Mouse (Mus musculus) left cerebral cortex, adult 18-20 months (tissue): ENCODE data around the gene Fat2. TPM values are rescaled to one million over a fixed set of nuclear protein-coding genes. Genes with fewer than 3 reads are reported as not detected.

Experiments used
- DNase-seq, 2 experiments: peaks; one replicate each; pipeline ENCODE4 v3.0.0; 2021 to 2022; ENCODE audit warnings: low spot score in 2 of 2, mixed read lengths in 1 of 2
- long read RNA-seq, 2 experiments: library from polyadenylated mRNA; stranded (forward); transcript quantifications; one replicate each; pipeline ENCODE4 v2.0.0; 2021
- total RNA-seq, 2 experiments: library from RNA; stranded (reverse); gene quantifications; 2 replicates each; pipeline ENCODE4 v1.2.3; 2021

Gene Fat2
- under 1 TPM; 0.26 to 0.28 TPM for total RNA-seq
- long read RNA-seq, experiment 1, result 0 reads
- long read RNA-seq, experiment 2, partial matches to known transcripts, result 0 of 1 reads
- long read RNA-seq, experiment 2, other reads (novel, unspliced or antisense), result 1 of 1 reads

DNA sequence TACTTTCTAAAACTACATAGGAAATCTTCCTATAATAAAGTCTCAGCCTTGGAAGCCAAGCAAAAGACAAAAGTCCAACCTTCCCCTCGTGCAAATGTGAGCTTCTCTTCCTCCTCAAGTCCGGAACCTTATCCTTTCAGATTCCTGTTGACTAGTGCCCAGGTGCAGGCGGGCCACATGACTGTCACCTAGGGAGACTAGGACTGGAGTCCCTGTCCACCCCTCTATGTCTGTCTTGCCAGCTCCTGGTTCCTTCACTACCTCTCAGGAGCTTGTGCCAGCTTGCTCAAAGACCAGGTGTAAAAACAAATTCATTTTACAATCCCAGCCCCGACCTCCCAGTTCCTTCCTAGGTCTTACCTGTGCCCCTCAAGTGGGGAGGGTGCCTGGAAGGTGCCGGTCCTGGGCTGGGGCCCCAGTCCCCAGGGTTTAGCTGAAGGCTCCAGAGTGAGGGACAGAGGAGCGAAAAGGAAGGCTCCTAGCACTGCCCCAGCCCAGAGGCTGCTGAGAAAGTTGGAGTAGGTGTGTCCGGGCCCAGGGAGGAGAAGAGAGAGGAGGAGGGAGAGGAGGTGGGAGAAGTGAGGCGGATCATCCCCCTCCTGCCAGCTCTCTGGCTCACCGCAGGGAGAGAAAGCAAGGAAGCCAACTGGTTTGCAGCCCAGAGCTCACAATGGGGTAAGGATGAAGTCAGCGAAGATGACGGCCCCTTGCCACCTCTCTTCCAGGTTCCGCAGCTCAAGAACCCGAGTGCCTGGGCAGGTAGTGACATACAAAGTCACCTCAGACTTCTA is at the start of gene Fat2:
Gene Fat2 (minus strand): TSS at position 464 of the 791 bp plus-strand sequence.
- DNase-seq, result peak in 1 of 2 experiments; percentile 2

DNA sequence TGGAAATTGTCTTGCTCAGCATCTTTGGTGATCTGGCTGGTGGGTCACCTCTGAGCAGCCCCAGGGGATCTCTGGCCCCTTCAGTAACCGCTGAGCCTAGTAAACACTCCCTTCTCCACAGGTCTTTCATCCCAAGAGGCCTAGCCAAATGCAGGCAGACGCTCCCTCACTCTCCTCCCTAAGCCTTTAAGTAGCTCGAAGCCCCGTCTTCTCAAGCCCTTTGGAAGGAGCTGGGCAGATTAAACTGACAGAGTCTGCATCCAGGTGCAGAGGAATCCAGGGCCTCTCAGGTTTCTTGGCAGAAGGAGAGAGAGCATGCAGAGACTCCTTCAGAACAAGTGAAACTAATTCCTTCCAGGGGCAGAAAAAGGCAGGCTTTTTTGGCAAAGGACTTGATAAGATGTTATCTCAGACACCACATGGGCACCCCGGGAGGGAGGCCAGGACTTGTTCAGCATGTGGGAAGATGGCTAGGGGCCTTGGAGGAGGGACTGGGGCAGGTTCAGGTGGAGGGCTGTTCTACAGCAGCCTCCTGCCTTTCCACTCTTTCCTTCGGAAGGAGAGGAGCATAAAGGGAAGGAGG is 47.2 kb upstream of the Fat2 start:
- no peak for DNase-seq

DNA sequence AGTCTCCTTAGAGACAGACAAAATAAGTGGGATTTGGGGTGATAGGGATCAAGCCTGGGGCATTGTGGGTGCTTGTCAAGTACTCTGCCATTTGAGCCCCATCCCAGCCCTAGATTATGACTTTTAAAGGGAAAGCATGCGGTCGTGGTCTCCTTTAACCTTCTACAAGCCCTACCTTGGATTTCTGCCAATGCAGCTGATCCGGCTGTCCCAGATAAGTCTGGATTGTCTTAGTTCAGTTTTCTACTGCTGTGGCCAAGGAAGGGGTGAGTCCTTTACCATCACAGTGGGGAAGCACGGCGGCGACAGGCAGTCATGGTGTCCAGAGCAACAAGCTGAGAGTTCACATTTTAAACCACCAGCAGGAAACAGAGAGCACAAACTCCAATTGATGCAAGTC is 44.5 kb upstream of the Fat2 start:
- DNase-seq, result no peak

DNA sequence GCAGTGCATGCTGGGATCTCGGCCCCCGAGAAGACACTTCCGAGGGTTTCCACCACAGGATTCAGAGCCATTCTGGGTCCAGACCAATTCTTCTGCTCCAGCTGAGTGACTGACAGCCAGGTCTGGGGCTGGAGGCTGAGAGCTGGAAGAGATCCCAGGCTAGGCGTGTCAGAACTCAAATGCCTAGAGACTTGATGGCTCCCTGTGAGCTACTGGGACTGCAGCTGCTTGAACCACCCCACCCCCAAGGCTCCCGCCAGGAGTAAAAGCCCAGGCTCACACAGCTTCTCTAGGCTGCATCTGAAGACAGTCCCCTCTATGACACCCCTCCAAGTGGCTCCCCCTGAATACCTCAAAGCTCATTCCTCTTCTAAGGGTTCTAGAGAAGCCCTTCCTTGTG is 42.0 kb upstream of the Fat2 start:
- DNase-seq, result peak; percentile 56 to 73

DNA sequence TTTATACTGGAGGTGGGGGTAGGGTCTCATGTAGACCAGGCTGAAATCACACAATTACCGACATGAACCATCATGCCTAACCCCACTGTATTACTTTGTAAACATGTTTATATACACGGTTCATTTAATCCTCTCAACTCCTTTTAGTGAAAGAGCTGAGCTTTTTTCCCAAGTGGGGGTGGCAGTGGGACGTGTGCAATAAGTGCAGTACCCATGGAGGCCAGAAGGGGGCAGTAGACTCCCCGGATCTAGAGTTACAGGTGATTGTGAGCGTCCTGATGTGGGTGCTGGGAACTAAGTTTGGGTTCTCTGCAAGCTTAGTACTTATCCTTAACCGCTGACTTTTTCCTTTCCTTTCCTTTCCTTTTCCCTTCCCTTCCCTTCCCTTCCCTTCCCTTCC is 37.5 kb upstream of the Fat2 start:
- DNase-seq, result no peak

DNA sequence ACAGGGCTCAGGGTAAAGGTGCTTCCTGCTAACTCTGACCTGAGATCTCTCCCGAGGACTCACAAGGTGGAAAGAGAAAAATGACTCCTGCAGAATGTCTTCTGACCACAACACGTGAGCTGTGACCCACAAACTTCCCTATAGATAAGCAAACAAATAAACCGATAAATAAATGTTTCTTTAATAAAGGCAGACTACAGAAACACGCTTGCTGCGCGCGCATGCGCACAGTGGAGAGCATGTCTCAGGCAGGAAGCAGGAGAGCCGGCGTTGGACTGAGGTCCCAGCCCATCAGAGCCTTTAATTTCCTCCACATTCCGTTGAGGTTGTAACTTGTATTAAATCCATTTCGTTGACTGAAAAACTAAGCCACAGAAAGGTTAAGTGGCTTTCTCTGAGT is 37.0 kb upstream of the Fat2 start:
- DNase-seq, result no peak

DNA sequence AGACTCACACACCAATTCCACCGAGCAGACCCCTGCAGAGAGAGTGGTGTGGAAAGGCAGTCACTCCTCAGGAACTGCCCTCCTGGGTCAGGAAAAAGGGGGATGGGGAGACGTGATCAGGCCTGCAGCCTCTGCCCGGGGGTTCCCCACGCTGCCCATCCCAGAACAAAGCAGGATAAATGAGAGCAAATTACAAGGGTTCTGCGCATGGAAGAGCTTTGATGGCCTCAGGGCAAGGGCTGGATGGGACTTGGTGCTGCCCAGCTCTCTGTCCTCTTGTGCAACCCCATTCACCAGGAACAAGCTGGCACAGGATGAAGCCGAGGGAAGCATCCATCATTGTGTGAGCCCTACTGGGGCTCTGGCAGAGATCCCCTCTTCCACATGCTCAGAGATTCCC is 35.6 kb upstream of the Fat2 start:
- no peak for DNase-seq

DNA sequence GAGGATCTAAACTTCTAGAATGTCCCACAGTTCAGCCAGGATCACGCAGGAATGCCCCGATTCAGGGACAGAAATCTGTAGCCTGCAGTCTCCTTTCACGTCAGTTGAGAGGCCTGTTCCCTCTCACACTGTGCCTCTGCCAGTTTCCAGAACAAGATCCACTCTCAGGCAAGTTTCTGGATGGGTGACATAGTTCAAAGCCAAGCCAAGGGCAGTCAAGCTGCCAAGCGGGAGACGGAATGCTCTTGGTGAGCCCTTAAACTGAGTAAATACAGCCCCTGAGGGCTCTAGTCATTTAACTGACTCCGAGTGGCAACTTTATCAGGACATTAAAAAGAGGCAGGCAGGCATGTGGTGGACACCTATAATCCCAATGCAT is 32.7 kb upstream of the Fat2 start:
- DNase-seq, result no peak

DNA sequence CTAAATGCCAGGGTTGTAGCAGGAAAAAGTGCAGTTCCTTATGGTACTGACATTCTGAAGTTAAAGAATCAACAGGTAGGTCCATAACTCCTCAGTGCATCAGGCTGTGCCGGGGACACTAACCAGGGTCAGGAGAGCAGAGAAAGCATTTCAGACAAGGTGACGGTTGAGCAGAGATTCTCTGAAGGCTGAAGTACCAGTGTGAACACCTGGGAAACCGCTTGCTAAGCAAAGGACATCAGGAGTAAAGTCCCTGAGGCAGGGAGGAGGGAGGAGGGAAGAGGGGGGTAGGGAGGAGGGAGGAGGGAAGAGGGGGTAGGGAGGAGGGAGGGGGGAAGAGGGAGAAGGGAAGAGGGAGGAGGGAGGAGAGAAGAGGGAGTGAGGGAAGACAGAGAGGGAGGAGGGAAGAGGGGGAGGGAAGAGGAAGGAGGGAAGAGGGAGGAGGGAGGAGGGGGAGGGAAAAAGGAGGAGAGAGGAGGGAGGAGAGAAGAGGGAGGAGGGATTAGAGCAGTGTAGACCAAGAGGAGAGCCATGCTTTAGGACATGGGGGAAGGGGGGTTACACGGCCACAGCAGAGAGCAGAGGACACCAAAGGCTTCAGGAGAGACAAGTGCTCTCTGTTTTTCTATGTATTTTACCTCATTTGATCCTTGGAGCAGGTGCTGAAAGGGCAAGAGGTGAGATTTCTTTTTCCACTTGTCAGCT is 32.2 kb upstream of the Fat2 start:
- no peak for DNase-seq

DNA sequence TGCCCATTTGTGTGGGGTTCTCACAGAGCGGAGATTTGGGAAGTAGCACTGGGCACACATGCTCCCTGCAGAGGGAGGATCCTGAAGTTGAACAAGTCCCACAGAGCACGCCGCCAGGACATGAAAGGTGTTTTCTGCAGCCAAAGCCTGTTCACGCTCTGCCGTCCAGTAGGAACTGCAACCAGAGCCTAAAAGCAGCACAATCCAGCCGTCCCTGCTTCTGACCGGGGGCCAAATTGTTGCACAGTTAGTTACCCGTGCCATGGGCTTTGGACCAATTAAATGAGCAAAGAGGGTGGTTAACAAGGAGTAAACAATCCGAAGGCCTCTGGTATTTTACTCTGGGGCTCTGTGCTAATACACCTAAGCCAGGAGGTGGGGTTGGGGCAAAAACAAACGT is 31.4 kb upstream of the Fat2 start:
- DNase-seq, result no peak

DNA sequence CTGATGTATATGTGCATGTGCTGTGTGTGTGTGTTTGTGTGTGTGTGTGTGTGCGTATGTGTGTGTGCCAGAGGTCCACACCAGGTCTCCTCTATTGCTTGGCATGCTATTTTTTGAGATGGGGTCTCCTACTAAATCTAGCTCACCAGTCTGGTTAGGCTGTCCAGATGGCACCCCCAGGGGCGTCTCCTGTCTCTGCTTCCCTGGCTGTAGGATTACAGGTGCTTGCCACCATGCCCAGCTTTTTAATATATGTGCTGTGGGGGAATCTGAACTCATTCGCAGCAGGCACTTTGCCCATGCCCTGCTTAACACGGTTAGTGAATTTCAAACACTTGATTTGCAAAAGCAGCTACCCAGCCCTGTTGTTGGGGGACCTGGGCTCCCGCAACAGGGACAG is 29.5 kb upstream of the Fat2 start:
- no peak for DNase-seq

DNA sequence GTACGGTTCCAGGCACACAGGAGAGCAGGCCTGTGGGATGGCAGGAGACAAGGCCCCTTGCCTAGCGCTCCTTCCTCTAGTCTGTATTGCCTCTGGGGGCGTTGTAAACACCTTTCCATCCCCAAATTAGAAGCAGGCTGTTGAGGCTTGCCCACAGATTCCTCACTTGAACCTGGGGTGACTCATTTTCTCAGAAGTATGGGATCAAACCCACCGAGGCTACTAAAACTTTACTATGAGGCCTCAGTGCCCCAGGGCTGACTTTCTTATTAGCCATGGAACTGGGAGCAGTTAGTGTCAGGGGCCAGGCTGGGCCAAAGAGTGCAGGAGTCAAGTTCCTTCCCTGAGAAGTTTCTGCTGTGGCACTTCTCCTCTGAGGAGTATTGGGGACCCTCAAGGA is 28.9 kb upstream of the Fat2 start:
- no peak for DNase-seq

DNA sequence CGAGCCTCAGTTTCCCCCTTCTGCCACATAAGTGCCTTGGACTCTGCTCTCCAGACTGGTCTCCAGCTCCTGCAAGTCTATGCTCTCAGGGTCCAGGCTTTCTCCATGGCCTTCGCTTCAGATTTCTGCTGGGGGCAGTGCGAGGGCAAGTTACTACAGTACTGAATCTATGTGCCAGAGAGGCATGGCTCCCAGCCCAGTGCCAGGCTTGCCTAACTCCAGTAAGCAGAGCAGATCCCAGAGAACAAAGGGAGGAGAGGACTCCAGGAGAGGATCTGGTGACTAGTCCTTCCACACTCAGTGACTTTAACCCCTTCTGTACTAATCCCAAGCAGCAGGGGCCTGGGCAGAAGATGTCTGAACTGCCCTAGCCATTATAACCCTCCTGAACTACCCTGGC is 28.3 kb upstream of the Fat2 start:
- no peak for DNase-seq

DNA sequence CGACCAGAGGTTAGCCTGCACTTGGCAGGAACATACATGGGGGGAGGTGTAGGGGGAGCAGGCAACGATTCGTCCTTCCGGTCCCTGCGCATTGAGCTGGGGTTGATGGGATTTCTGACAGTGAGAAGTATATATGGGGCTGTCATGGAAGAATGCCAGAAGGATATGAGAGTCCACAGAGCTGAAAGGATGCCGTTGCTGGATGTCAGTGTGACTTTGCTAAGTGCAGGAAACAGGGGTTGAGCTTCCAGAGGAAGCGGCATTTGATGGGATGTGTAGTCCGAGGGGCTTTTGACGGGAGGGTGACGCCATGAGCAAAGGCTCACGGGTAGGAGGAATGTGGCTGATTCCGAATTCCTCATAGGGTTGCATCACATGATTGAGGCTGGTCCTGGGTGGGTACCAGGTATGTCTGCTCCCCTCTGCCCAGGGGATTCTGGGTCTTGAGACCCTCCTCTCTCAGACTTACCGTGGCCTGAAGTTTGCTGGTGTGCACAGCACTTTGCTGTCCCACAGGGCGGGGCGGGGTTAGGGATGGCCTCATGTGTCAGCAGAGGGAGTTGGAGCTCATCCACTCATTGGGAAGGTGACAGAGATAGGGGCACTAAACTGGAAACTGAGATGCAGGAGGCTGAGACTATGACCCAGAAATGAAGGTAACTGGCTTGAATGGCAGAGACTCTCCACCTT is 21.9 kb upstream of the Fat2 start:
- no peak for DNase-seq

DNA sequence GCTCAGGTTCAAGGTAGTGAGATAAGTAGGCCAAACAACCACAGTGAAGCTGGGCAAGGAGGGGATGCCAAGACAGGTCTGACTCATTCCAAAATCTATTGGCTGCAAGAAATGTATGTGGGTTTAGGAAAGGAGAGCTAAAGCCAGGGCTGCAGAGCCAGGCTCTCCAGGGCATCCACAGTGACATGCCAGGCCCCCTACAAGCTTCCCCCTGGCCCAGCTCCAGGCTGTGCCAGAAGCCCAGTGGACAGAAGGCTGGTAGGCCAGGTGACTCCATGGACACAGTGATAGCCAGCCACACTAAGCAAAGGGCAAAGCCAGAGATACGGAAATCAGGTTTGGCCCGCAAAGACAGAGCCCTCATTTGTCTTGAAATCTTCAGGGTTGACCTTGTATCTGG is 20.5 kb upstream of the Fat2 start:
- no peak for DNase-seq

DNA sequence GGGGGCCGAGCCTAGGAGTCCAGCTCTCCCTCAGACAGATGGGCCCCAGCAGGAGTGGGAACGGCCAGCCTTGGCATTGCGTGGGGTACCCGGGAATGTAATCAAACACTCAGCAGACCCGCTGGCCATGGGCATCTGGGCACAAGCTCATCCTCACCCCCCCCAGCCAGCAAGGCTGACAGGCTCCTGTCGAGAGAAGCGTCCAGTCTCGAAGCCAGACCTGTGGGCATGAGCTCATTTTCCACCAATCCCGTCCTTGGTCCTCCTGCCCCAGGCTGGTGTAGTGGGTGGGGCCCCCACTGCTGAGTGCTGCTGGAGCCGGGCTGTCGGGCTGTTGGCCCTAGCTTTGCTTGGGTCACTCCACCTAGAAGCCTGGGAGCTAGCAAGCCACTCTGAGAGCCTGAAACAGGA is 5.6 kb upstream of the Fat2 start:
- no peak for DNase-seq

DNA sequence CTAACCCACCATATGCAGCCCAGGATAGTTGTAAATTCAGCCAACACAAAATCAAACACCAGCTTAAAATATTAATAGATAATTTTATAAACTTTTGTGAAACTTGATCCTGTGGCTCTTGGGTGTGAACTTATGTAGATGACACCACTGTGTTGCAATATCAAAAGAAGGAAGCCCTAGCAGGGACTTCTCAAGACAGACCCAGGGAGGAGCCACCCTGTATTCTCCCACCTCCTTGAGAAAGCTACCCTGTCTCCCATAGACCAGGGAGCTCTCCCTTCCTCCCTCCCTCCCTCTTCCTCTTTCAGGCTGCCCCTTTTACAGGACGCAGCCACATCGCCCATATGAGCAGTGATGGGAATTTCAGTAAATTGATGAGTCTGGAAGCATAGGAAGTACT is 4.4 kb upstream of the Fat2 start:
- DNase-seq, result no peak

DNA sequence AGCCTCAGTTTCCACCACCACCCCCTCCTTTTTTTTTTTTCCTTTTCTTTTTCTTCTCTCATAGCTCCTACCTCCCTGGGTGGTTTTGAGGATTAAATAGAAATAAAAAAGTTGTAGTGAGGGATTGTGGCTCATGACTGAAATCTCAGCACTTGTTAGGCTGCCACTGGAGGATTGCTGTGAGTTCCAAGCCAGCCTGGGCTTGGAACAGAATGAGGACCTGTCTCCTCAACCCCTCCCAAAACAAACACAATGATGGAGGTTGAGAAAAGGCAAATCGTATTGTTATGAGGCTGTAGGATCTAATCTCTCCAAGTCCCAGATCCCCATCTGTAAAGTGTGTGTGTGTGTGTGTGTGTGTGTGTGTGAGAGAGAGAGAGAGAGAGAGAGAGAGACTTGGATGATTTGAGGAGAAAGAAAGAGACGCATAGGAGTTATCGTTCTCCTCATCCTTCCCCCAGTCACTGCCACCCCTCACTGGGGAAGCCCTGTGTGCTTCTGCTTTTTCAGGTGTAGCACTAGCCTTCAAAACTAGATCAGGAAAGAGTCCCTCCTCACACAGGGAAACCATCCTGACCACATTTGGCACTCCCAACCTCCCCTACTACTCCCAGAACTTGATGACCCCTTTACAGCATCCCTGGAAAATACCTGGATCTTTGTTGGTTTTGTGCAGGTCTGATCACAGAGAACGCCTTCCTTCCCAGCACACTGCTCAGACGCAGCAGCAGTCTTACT is 837 bp upstream of the Fat2 start:
- DNase-seq, result no peak

DNA sequence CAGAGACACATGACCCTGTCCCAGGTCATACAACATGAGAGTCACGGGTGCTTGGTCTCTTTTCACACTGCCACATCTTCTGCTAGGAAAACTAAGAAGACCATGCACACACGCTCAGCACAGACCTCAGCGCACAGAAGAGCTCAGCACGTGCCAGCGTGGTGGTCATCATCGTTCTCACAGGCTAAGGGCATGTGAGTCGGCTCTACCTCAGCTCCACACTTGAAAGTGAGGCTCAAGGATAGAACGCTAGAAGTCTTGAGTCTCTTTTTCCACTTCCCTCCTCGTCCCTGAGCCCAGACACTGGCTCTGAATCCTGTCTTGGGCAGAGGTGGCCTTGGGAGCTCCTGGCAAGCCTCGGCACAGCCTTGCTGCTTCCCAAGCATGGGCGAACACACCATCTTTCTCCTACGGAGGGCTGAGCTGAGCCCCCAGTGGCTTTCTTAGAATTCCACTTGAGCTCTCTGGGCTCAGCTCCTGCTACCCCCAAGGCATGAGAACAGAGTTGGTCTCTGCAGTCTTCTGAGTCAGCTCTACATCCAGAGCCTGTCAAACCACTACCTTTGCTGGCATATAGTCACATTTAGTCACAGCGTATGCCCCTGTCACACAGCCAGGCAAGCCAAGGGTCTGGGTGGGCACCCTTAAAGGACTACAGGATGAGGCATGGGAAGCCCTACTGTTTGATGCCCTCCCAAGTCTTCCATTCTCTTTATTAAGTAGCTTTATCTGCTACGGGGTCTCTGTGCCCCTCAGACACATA is 869 bp downstream of the Fat2 start:
- no peak for DNase-seq

DNA sequence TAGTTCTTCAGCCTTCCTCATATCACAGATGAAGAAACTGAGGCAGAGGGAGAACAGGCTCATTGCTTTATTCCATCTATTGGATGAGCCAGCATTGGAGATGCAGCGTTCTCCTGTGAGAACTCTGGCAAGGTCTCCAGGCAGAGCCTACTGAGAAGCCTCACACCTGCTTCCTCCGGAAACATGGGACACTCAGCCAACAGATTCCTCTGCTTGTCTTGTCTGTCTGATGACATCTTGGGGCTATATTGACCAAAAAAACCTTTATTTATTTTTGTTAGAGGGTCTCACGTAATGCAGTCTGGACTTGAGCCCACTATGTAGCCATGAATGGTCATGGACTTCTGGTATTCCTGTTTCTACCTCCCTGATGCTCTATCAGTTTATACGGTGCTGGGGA is 1.8 kb downstream of the Fat2 start:
- DNase-seq, result no peak
